ENCODE assay signal across 8 mouse cellular contexts in the genomic region with DNA sequence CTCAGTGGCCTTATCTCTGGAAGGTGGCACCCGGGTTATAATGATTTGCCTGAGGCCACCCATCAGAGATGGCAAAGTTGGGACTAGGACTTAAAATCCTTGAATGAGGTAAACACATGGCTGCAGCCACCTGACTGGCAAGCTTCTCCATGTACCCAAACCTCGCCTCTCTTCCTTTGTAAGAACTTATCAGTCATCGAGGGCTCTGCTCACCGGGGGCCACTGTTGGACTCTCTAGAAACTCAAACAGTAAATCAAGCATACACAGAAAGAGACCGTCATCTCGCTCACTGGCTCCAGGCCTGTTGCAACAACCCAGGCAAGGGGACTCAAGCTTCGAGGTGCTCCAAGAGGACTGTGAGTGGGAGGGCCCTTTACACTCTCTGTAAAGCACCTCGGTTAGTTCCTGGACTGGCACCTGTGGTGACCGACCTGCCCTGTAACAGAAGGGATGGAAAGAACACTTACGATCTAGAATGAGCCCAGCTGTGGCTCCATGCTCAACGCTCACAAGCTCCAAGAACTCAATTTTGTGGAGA.
A peak's percentile ranks its signal among the peaks of the same experiment; 100 is the strongest.
DNase-seq lines count a peak whose midpoint lies in the region; ATAC-seq and TF ChIP-seq lines count a peak whose summit lies in the region.

No protein-coding gene starts in this region.

- no peak for ATAC-seq in kidney, embryonic 14.5 days (ENCODE audit: low FRiP score, low TSS enrichment)
- 0 out of 2 replicates have a peak, but pooled peaks have one; percentile 0 for ATAC-seq in intestine, embryonic 16.5 days

- no peaks in the 10 kb centered on the region for H3K9me3 ChIP-seq in kidney, embryonic 14.5 days (ENCODE audit: control insufficient read depth, low read length)
- H3K9me3 ChIP-seq in embryonic facial prominence, embryonic 10.5 days = no peaks in the 10 kb centered on the region
- no peaks in the 10 kb centered on the region for H3K9me3 ChIP-seq in intestine, embryonic 16.5 days (ENCODE audit: control insufficient read depth, low read length)

- TF ChIP-seq CTCF in left cerebral cortex, adult 2 months (IDR thresholded peaks at IDR 0.05) = no peak

- no peak overlapping the region for H3K9ac ChIP-seq in kidney, embryonic 14.5 days (ENCODE audit: low read depth, low read length)
- no peak overlapping the region for H3K9ac ChIP-seq in intestine, embryonic 16.5 days (ENCODE audit: low read depth, low read length)

- H3K4me3 ChIP-seq in kidney, embryonic 14.5 days (ENCODE audit: low read length) = no peak overlapping the region
- no peak overlapping the region for H3K4me3 ChIP-seq in embryonic facial prominence, embryonic 10.5 days
- no peak overlapping the region for H3K4me3 ChIP-seq in intestine, embryonic 16.5 days (ENCODE audit: low read length)
- no peak overlapping the region for H3K4me3 ChIP-seq in left cerebral cortex, adult 2 months

- peak overlapping the region; percentile 97; the same call in 1 of the 2 replicates for H3K27ac ChIP-seq in kidney, embryonic 14.5 days (ENCODE audit: low read depth, low read length)
- H3K27ac ChIP-seq in embryonic facial prominence, embryonic 10.5 days (replicated peaks) = peak overlapping the region; percentile 87; the same call in 1 of the 2 replicates
- H3K27ac ChIP-seq in intestine, embryonic 16.5 days (ENCODE audit: low read length) = peak overlapping the region; percentile 73; the same call in 1 of the 2 replicates
- no peak overlapping the region for H3K27ac ChIP-seq in left cerebral cortex, adult 2 months

- H3K27me3 ChIP-seq in kidney, embryonic 14.5 days (ENCODE audit: control insufficient read depth, insufficient read depth, low read length) = no peaks in the 10 kb centered on the region
- H3K27me3 ChIP-seq in embryonic facial prominence, embryonic 10.5 days (replicated peaks; ENCODE audit: low read depth, poor library complexity, severe bottlenecking) = no peaks in the 10 kb centered on the region; the same call in 1 of the 2 replicates
- no peaks in the 10 kb centered on the region for H3K27me3 ChIP-seq in intestine, embryonic 16.5 days (replicated peaks; ENCODE audit: control insufficient read depth, insufficient read depth, low read length)

- H3K4me1 ChIP-seq in kidney, embryonic 14.5 days (ENCODE audit: control insufficient read depth, insufficient read depth, low read length) = peaks cover 63% of the 10 kb centered on the region
- peaks cover 82% of the 10 kb centered on the region for H3K4me1 ChIP-seq in embryonic facial prominence, embryonic 10.5 days
- peaks cover 48% of the 10 kb centered on the region for H3K4me1 ChIP-seq in intestine, embryonic 16.5 days (ENCODE audit: control insufficient read depth, insufficient read depth, low read length)

- H3K36me3 ChIP-seq in kidney, embryonic 14.5 days (ENCODE audit: control insufficient read depth, insufficient read depth, low read length) = peaks cover 9% of the 10 kb centered on the region
- peaks cover 15% of the 10 kb centered on the region for H3K36me3 ChIP-seq in embryonic facial prominence, embryonic 10.5 days (replicated peaks)
- H3K36me3 ChIP-seq in intestine, embryonic 16.5 days (ENCODE audit: control insufficient read depth, insufficient read depth, low read length) = 0 out of 2 replicates have a peak, but pooled peaks cover 4% of the 10 kb centered on the region

- WGBS in kidney, embryonic 14.5 days = 41% methylated on average over 11 of the region's 11 CpGs
- WGBS in embryonic facial prominence, embryonic 10.5 days = 70% methylated on average over 11 of the region's 11 CpGs
- WGBS in intestine, embryonic 16.5 days = 42% methylated on average over 11 of the region's 11 CpGs

- no peak overlapping the region for H3K4me2 ChIP-seq in kidney, embryonic 14.5 days (replicated peaks; ENCODE audit: low read depth, low read length)
- no peak overlapping the region for H3K4me2 ChIP-seq in intestine, embryonic 16.5 days (ENCODE audit: low read depth, low read length)

- DNase-seq in heart, adult 11 months = peak; percentile 89
- no peak for DNase-seq in heart, postnatal 25 days (ENCODE audit: low spot score)
- DNase-seq in kidney, postnatal 36 days = no peak
- DNase-seq in embryonic facial prominence, embryonic 10.5 days (ENCODE audit: low spot score) = no peak
- no peak for DNase-seq in left cerebral cortex, adult 2 months (ENCODE audit: extremely low spot score in 1 of 2, low spot score in 2 of 2)
- DNase-seq in cerebellum, adult 11-12 months = no peak

- intact Hi-C loops in heart, postnatal 25 days (cut with DNase I) = loop anchor here (1.0 to 5.0 kb wide), 3 partner anchors 40 to 130 kb away; no protein-coding TSS in a partner anchor
- intact Hi-C loops in left cerebral cortex, adult 2 months (cut with DNase I) = loop anchor here (2.0 to 5.0 kb wide), 3 partner anchors 40 to 65 kb away; a partner anchor contains a TSS
